Comparison of ENCODE assay signal across 9 mouse cellular contexts in the genomic region with DNA sequence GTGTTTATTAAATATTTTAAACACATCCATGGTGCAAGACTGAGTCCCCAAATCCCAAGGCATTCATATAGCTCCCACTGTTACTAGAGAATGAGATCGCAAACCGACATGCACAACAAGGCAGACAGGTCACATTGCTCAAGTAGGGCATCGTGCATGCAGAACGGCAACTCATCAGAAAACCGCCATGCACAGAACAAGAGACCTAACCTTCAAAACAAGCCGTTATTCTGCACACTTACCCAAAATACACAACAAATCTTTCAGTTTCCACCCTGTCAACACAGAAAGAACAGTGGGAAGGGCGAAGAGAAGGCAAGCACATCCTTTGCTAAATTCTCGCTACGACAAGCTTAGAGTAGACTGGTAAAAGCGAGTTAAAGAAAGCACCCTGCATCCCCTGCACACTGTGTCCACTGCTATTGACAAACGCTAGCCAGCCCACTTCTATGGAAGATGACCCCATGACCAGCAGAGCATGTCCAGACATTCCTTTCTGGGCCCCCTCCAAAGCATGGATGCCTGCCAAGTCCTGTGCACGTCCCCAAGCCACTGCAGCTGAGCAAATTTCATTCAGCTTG.
DNase-seq lines count a peak whose midpoint lies in the region; ATAC-seq lines count a peak whose summit lies in the region.
"Had no signal": no experiment of that assay in that cellular context is flagged by ENCODE, and none has a peak within 500 bp of the region (broad histone marks: within the 10 kb centered on the region; RNA-seq: fewer than 3 reads in every experiment).

No protein-coding gene starts in this region.

- H3K4me2 ChIP-seq in hindbrain, embryonic 11.5 days (replicated peaks; ENCODE audit: low read depth, low read length) = peak overlapping the region; percentile 31; the same call in 1 of the 2 replicates
- peak overlapping the region; percentile 32; the same call in 1 of the 2 replicates for H3K4me2 ChIP-seq in stomach, embryonic 16.5 days (ENCODE audit: low read depth, low read length)
- H3K4me2 ChIP-seq: limb, embryonic 12.5 days had no signal

- H3K4me1 ChIP-seq in hindbrain, embryonic 11.5 days (replicated peaks; ENCODE audit: control insufficient read depth, insufficient read depth, low read length) = 0 out of 2 replicates have a peak, but pooled peaks cover 3% of the 10 kb centered on the region
- no peaks in the 10 kb centered on the region for H3K4me1 ChIP-seq in stomach, embryonic 16.5 days (ENCODE audit: control insufficient read depth, insufficient read depth, low read length)

- peak overlapping the region; percentile 59 for H3K27ac ChIP-seq in hindbrain, embryonic 11.5 days (ENCODE audit: low read depth, low read length)
- no peak overlapping the region for H3K27ac ChIP-seq in stomach, embryonic 16.5 days (ENCODE audit: low read length)
- H3K27ac ChIP-seq: limb, embryonic 12.5 days had no signal

- WGBS in hindbrain, embryonic 11.5 days = 19% methylated on average over 12 of the region's 12 CpGs
- 49% methylated on average over 12 of the region's 12 CpGs for WGBS in stomach, embryonic 16.5 days

- DNase-seq in cerebellum, adult 18-20 months = peak; percentile 5 to 10
- no peak for DNase-seq in cerebellum, adult 9-11 months
- peak; percentile 34 to 51 for DNase-seq in right cerebral cortex, postnatal 10 days (ENCODE audit: low spot score in 2 of 2)
- DNase-seq in right cerebral cortex, postnatal 36 days (ENCODE audit: low spot score in 2 of 2) = no peak
- peak; percentile 53 for DNase-seq in hindbrain, embryonic 11.5 days (ENCODE audit: low spot score)
- peak; percentile 77 for DNase-seq in mesoderm, embryonic 11.5 days (ENCODE audit: low read depth, low spot score)

- peak; percentile 93 for ATAC-seq in hindbrain, embryonic 11.5 days (ENCODE audit: low FRiP score)
- ATAC-seq in stomach, embryonic 16.5 days (ENCODE audit: insufficient read depth, low FRiP score) = no peak; the same call in 1 of the 2 replicates
- no peak for ATAC-seq in megakaryocyte progenitor cell, adult 5-6 weeks (replicated peaks; ENCODE audit: poor library complexity)

- H3K9ac ChIP-seq in hindbrain, embryonic 11.5 days (ENCODE audit: low read depth, low read length) = 0 out of 2 replicates have a peak overlapping the region, but pooled peaks have one; percentile 23
- H3K9ac ChIP-seq in stomach, embryonic 16.5 days (ENCODE audit: low read length) = no peak overlapping the region
- H3K9ac ChIP-seq: limb, embryonic 12.5 days had no signal

- H3K4me3 ChIP-seq in hindbrain, embryonic 11.5 days (ENCODE audit: low read depth, low read length) = peak overlapping the region; percentile 17
- no peak overlapping the region for H3K4me3 ChIP-seq in stomach, embryonic 16.5 days (replicated peaks; ENCODE audit: low read length)
- H3K4me3 ChIP-seq: limb, embryonic 12.5 days had no signal

- H3K36me3 ChIP-seq in hindbrain, embryonic 11.5 days (ENCODE audit: control insufficient read depth, insufficient read depth, low read length) = no peaks in the 10 kb centered on the region
- no peaks in the 10 kb centered on the region for H3K36me3 ChIP-seq in stomach, embryonic 16.5 days (ENCODE audit: control insufficient read depth, insufficient read depth, low read length)
- H3K36me3 ChIP-seq: limb, embryonic 12.5 days had no signal

- H3K9me3 ChIP-seq in hindbrain, embryonic 11.5 days (ENCODE audit: control insufficient read depth, low read length) = no peaks in the 10 kb centered on the region
- no peaks in the 10 kb centered on the region for H3K9me3 ChIP-seq in stomach, embryonic 16.5 days (replicated peaks; ENCODE audit: control insufficient read depth, low read length)
- H3K9me3 ChIP-seq: limb, embryonic 12.5 days had no signal

- no peaks in the 10 kb centered on the region for H3K27me3 ChIP-seq in hindbrain, embryonic 11.5 days (ENCODE audit: control insufficient read depth, insufficient read depth, low read length)
- no peaks in the 10 kb centered on the region for H3K27me3 ChIP-seq in stomach, embryonic 16.5 days (ENCODE audit: control insufficient read depth, insufficient read depth, low read length)
- H3K27me3 ChIP-seq: limb, embryonic 12.5 days had no signal

Comparison
In these comparisons a context has a peak if more than half of its experiments do, and no peak if none do; other contexts are left out.
1. DNase-seq: peak in cerebellum, adult 18-20 months (2 of 2), right cerebral cortex, postnatal 10 days (2 of 2), hindbrain, embryonic 11.5 days (single experiment) and mesoderm, embryonic 11.5 days (single experiment); none in cerebellum, adult 9-11 months (single experiment) and right cerebral cortex, postnatal 36 days (0 of 2).